Mouse (Mus musculus) E14TG2a.4 (cell line): ENCODE results near the gene Shb.

Experiments
- CTCF ChIP-seq: conservative IDR thresholded peaks from 2 replicates; pipeline ENCODE4 v1.5.1; 2014; ENCODE audit warnings: low read length
- NANOG ChIP-seq: IDR thresholded peaks from 2 replicates; pipeline ENCODE4 v1.6.1; 2014; ENCODE audit warnings: borderline replicate concordance, low read length, mixed read lengths
- POU5F1 ChIP-seq: IDR thresholded peaks from 2 replicates; pipeline ENCODE4 v1.6.1; 2014; ENCODE audit warnings: low read length, borderline replicate concordance

- TF ChIP-seq CTCF: no peak
- TF ChIP-seq POU5F1: no peak
- TF ChIP-seq NANOG: no peak
These were observed 111.5 kb downstream of the Shb start for GRCm38 (mm10) chr4:45420733-45421132.
